Mouse (Mus musculus) MEL (cell line): ENCODE data around the gene Cd9.

ENCODE experiments used
- CHD1 ChIP-seq: IDR thresholded peaks from 2 replicates; pipeline ENCODE4 v1.6.1; 2012; ENCODE audit warnings: low read depth, mild to moderate bottlenecking, inconsistent platforms, low read length, improper control_type of control experiment
- CTCF ChIP-seq, 3 experiments: IDR thresholded peaks in 2 of 3; conservative IDR thresholded peaks in 1 of 3; 2 replicates each; pipeline ENCODE4 v1.5.1; 2011 to 2012; ENCODE audit warnings: low read length in 3 of 3, low read depth in 2 of 3, mild to moderate bottlenecking in 2 of 3, improper control_type of control experiment in 1 of 3, inconsistent platforms in 1 of 3, mixed read lengths in 1 of 3, moderate library complexity in 1 of 3; ENCODE audit not compliant: control insufficient read depth in 1 of 3, insufficient read depth in 1 of 3, poor library complexity in 1 of 3, severe bottlenecking in 1 of 3
- E2F4 ChIP-seq: IDR thresholded peaks from 2 replicates; pipeline ENCODE4 v1.6.1; 2011; ENCODE audit warnings: low read depth, low read length, improper control_type of control experiment, borderline replicate concordance
- EP300 ChIP-seq, 2 experiments: IDR thresholded peaks; 2 replicates each; pipeline ENCODE4 v1.6.1; 2011; ENCODE audit warnings: improper control_type of control experiment in 2 of 2, low read length in 2 of 2, low read depth in 1 of 2, mild to moderate bottlenecking in 1 of 2
- GATA1 ChIP-seq: IDR thresholded peaks from 2 replicates; pipeline ENCODE4 v1.6.1; 2011; ENCODE audit warnings: low read depth, low read length, improper control_type of control experiment
- NELFE ChIP-seq: IDR thresholded peaks from 2 replicates; pipeline ENCODE4 v1.6.1; 2011; ENCODE audit warnings: low read depth, low read length, improper control_type of control experiment
- POLR2A ChIP-seq, 2 experiments: IDR thresholded peaks; 2 replicates each; pipeline ENCODE4 v1.6.1; 2011 to 2012; ENCODE audit warnings: low read length in 2 of 2, mild to moderate bottlenecking in 2 of 2, control low read depth in 1 of 2, improper control_type of control experiment in 1 of 2, low read depth in 1 of 2, moderate library complexity in 1 of 2; ENCODE audit not compliant: control insufficient read depth in 1 of 2, insufficient read depth in 1 of 2, poor library complexity in 1 of 2
- POLR2AphosphoS2 ChIP-seq: IDR thresholded peaks from 2 replicates; pipeline ENCODE4 v1.6.1; 2011; ENCODE audit warnings: low read length, improper control_type of control experiment
- RCOR1 ChIP-seq: IDR thresholded peaks from 2 replicates; pipeline ENCODE4 v1.6.1; 2012; ENCODE audit warnings: low read depth, mild to moderate bottlenecking, inconsistent platforms, low read length, improper control_type of control experiment
- UBTF ChIP-seq: IDR thresholded peaks from 2 replicates; pipeline ENCODE4 v1.6.1; 2012; ENCODE audit warnings: low read depth, mild to moderate bottlenecking, inconsistent platforms, low read length, improper control_type of control experiment, moderate library complexity, borderline replicate concordance; ENCODE audit not compliant: insufficient read depth
- USF2 ChIP-seq, 2 experiments: IDR thresholded peaks; 2 replicates each; pipeline ENCODE4 v1.6.1; 2011 to 2012; ENCODE audit warnings: improper control_type of control experiment in 2 of 2, low read length in 2 of 2, borderline replicate concordance in 1 of 2, inconsistent platforms in 1 of 2, low read depth in 1 of 2, mild to moderate bottlenecking in 1 of 2; ENCODE audit not compliant: insufficient read depth in 1 of 2

- no peak for TF ChIP-seq POLR2A (IDR thresholded peaks at IDR 0.05; ENCODE audit: control insufficient read depth in 1 of 2, insufficient read depth in 1 of 2, low read depth in 1 of 2, low read length in 2 of 2, poor library complexity in 1 of 2)
- TF ChIP-seq CTCF (IDR thresholded peaks at IDR 0.05 in 2 of 3, conservative IDR thresholded peaks at IDR 0.05 in 1 of 3; ENCODE audit: control insufficient read depth in 1 of 3, insufficient read depth in 1 of 3, low read depth in 2 of 3, low read length in 3 of 3, poor library complexity in 1 of 3, severe bottlenecking in 1 of 3), result no peak
- TF ChIP-seq USF2 (IDR thresholded peaks at IDR 0.05; ENCODE audit: borderline replicate concordance in 1 of 2, insufficient read depth in 1 of 2, low read depth in 1 of 2, low read length in 2 of 2), result no peak
- no peak for TF ChIP-seq CHD1
- TF ChIP-seq E2F4, result no peak
- TF ChIP-seq EP300 (IDR thresholded peaks at IDR 0.05; ENCODE audit: low read depth in 1 of 2, low read length in 2 of 2), result no peak
- TF ChIP-seq RCOR1, result no peak
- no peak for TF ChIP-seq POLR2AphosphoS2
- no peak for TF ChIP-seq UBTF
- TF ChIP-seq GATA1, result no peak
- no peak for TF ChIP-seq NELFE
Observed at GRCm38 (mm10) chr6:125479359-125479758, 15.2 kb downstream of the Cd9 start.
